Comparison of ENCODE assay signal across 8 mouse cellular contexts in the genomic region with DNA sequence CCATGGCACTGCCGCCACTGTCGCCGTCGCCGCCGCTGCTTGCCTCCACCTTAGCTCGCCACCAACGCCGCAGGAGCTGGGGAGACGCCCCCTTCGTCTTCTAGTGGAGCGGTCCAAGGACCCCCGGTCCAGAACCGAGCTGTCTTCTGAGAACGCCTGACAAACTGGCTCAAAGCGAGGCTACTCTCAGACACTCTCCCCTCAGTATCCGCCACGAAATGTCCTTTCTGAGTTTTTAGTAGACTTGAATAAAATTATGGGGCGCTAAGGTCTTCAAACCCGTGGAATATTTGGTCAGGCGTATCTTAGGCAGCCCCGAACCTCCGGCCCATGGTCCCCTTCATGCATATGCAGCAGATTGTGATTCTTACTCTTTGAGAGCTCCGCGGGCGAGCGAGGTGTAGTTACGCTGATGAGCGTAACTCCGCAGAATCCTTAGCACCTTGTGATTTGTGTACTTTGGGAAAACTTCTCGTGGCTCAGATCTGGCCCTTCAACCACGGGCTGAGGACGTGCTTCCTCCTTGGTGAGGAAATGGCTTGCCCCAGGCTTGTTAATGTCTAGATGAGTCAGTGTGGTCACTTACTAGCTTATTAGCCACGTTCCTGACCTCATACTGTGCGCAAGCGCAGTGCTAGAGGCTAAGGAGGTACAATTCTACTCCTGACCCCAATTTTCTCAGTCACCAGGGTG. TPM values are rescaled to one million over a fixed set of nuclear protein-coding genes. Genes with fewer than 3 reads are reported as not detected.
DNase-seq lines count a peak whose midpoint lies in the region; ATAC-seq and TF ChIP-seq lines count a peak whose summit lies in the region.

No protein-coding gene starts in this region.

- TF ChIP-seq POLR2A in brain, embryonic 14.5 days (IDR thresholded peaks at IDR 0.05; ENCODE audit: borderline replicate concordance, extremely low read depth, insufficient read depth, insufficient read length, poor library complexity, severe bottlenecking): peak; percentile 66; the same call in 1 of the 2 replicates

- WGBS in heart, embryonic 10.5 days: under 1% methylated on average over 36 of the region's 36 CpGs
- WGBS in kidney, embryonic 14.5 days: under 1% methylated on average over 36 of the region's 36 CpGs
- WGBS in limb, embryonic 15.5 days: under 1% methylated on average over 36 of the region's 36 CpGs
- WGBS in midbrain, postnatal 0 days: under 1% methylated on average over 35 of the region's 36 CpGs

- H3K79me2 ChIP-seq in C2C12 (ENCODE audit: control insufficient read depth, insufficient read depth): peaks cover 50% of the 10 kb centered on the region

- peak overlapping the region; percentile 99 for H3K27ac ChIP-seq in heart, embryonic 10.5 days
- H3K27ac ChIP-seq in kidney, embryonic 14.5 days (ENCODE audit: low read depth, low read length): peak overlapping the region; percentile 75
- peak overlapping the region; percentile 97 for H3K27ac ChIP-seq in limb, embryonic 15.5 days
- peak overlapping the region; percentile 95 for H3K27ac ChIP-seq in midbrain, postnatal 0 days (ENCODE audit: low read depth, low read length)

- H3K4me2 ChIP-seq in kidney, embryonic 14.5 days (replicated peaks; ENCODE audit: low read depth, low read length): peak overlapping the region; percentile 77
- H3K4me2 ChIP-seq in limb, embryonic 15.5 days: peak overlapping the region; percentile 64
- H3K4me2 ChIP-seq in midbrain, postnatal 0 days (ENCODE audit: low read depth, low read length, poor library complexity, severe bottlenecking): peak overlapping the region; percentile 65

- H3K36me3 ChIP-seq in C2C12 (ENCODE audit: control insufficient read depth, insufficient read depth): peaks cover 26% of the 10 kb centered on the region
- H3K36me3 ChIP-seq in heart, embryonic 10.5 days: peaks cover 29% of the 10 kb centered on the region
- H3K36me3 ChIP-seq in kidney, embryonic 14.5 days (ENCODE audit: control insufficient read depth, insufficient read depth, low read length): peaks cover 3% of the 10 kb centered on the region; the same call in 1 of the 2 replicates
- H3K36me3 ChIP-seq in limb, embryonic 15.5 days: peaks cover 25% of the 10 kb centered on the region
- peaks cover 6% of the 10 kb centered on the region for H3K36me3 ChIP-seq in midbrain, postnatal 0 days (ENCODE audit: insufficient read depth, low read length)

- no peak for TF ChIP-seq CTCF in C2C12 (IDR thresholded peaks at IDR 0.05; ENCODE audit: control insufficient read depth, insufficient read depth, insufficient read length)
- no peak for TF ChIP-seq CTCF in brain, embryonic 14.5 days (IDR thresholded peaks at IDR 0.05; ENCODE audit: borderline replicate concordance, extremely low read depth, insufficient read depth, insufficient read length)
- no peak for TF ChIP-seq CTCF in midbrain, postnatal 0 days (IDR thresholded peaks at IDR 0.05)

- H3K27me3 ChIP-seq in C2C12 (ENCODE audit: control insufficient read depth, insufficient read depth, insufficient read length): no peaks in the 10 kb centered on the region
- no peaks in the 10 kb centered on the region for H3K27me3 ChIP-seq in heart, embryonic 10.5 days (ENCODE audit: insufficient read depth, poor library complexity, severe bottlenecking)
- no peaks in the 10 kb centered on the region for H3K27me3 ChIP-seq in kidney, embryonic 14.5 days (ENCODE audit: control insufficient read depth, insufficient read depth, low read length)
- H3K27me3 ChIP-seq in limb, embryonic 15.5 days: no peaks in the 10 kb centered on the region
- H3K27me3 ChIP-seq in midbrain, postnatal 0 days (ENCODE audit: insufficient read depth, low read length): no peaks in the 10 kb centered on the region

- H3K9ac ChIP-seq in kidney, embryonic 14.5 days (ENCODE audit: low read depth, low read length): peak overlapping the region; percentile 91
- peak overlapping the region; percentile 94 for H3K9ac ChIP-seq in limb, embryonic 15.5 days
- H3K9ac ChIP-seq in midbrain, postnatal 0 days (replicated peaks; ENCODE audit: low read length, poor library complexity, severe bottlenecking): peak overlapping the region; percentile 99

- H3K4me1 ChIP-seq in heart, embryonic 10.5 days: peaks cover 33% of the 10 kb centered on the region
- peaks cover 10% of the 10 kb centered on the region; the same call in 1 of the 2 replicates for H3K4me1 ChIP-seq in kidney, embryonic 14.5 days (ENCODE audit: control insufficient read depth, insufficient read depth, low read length)
- peaks cover 26% of the 10 kb centered on the region for H3K4me1 ChIP-seq in limb, embryonic 15.5 days
- H3K4me1 ChIP-seq in midbrain, postnatal 0 days (ENCODE audit: insufficient read depth, low read length): peaks cover 12% of the 10 kb centered on the region; the same call in 1 of the 2 replicates

- H3K9me3 ChIP-seq in heart, embryonic 10.5 days: peaks cover 5% of the 10 kb centered on the region
- peaks cover 7% of the 10 kb centered on the region for H3K9me3 ChIP-seq in kidney, embryonic 14.5 days (ENCODE audit: control insufficient read depth, low read length)
- peaks cover 9% of the 10 kb centered on the region; the same call in 1 of the 2 replicates for H3K9me3 ChIP-seq in limb, embryonic 15.5 days
- no peaks in the 10 kb centered on the region for H3K9me3 ChIP-seq in midbrain, postnatal 0 days (ENCODE audit: low read length)

- ATAC-seq in erythroblast, adult 5-6 weeks (replicated peaks; ENCODE audit: low FRiP score, poor library complexity, severe bottlenecking): peak; percentile 59
- peak; percentile 84 for ATAC-seq in kidney, embryonic 14.5 days (ENCODE audit: low FRiP score, low TSS enrichment)
- ATAC-seq in limb, embryonic 15.5 days (ENCODE audit: insufficient number of reproducible peaks, low FRiP score, low TSS enrichment, low read depth): peak; percentile 74
- ATAC-seq in midbrain, postnatal 0 days (ENCODE audit: low FRiP score): peak; percentile 82

- peak; percentile 94 for DNase-seq in brain, embryonic 14.5 days (ENCODE audit: low read depth)
- peak; percentile 93 for DNase-seq in heart, embryonic 10.5 days (ENCODE audit: low spot score)
- DNase-seq in midbrain, postnatal 0 days (ENCODE audit: low spot score): peak; percentile 88
- DNase-seq in spleen, postnatal 10 days (ENCODE audit: low spot score in 2 of 2): peak; percentile 77 to 84

- H3ac ChIP-seq in C2C12 (ENCODE audit: control insufficient read depth, insufficient read length, low read depth): peak overlapping the region; percentile 93

- peaks cover 46% of the 10 kb centered on the region for H3K79me3 ChIP-seq in C2C12 (ENCODE audit: low read depth)

- peak overlapping the region; percentile 92 for H3K4me3 ChIP-seq in C2C12 (ENCODE audit: insufficient read depth, poor library complexity, severe bottlenecking)
- H3K4me3 ChIP-seq in heart, embryonic 10.5 days: peak overlapping the region; percentile 99
- peak overlapping the region; percentile 91 for H3K4me3 ChIP-seq in kidney, embryonic 14.5 days (ENCODE audit: low read length)
- peak overlapping the region; percentile 93 for H3K4me3 ChIP-seq in limb, embryonic 15.5 days
- H3K4me3 ChIP-seq in midbrain, postnatal 0 days (ENCODE audit: low read depth, low read length): peak overlapping the region; percentile 98

TF ChIP-seq in C2C12, 6 proteins besides CTCF, POLR2A, EP300 and RAD21:
- peak; percentile 100 for TF ChIP-seq MAX (IDR thresholded peaks at IDR 0.05)
- TF ChIP-seq MYOG (IDR thresholded peaks at IDR 0.05; ENCODE audit: control insufficient read depth, extremely low read depth, insufficient read length): no peak
- TF ChIP-seq CEBPB (IDR thresholded peaks at IDR 0.05; ENCODE audit: low read depth): no peak
- TF ChIP-seq MYOD1 (IDR thresholded peaks at IDR 0.05; ENCODE audit: control insufficient read depth, insufficient read length, low read depth): no peak

RNA-seq across cellular contexts. Expression of gene Blcap, which starts 4.7 kb away (rescaled TPM):
- 25.2 TPM for polyA plus RNA-seq in C2C12 (2012; fragmentation: generic; extraction: Trizol)
- polyA plus RNA-seq in brain, embryonic 14.5 days (2012; rRNA removed): 225 and 231 TPM in 2 replicates
- 6.9 and 11.5 TPM in 2 replicates for total RNA-seq in erythroblast, adult 5-6 weeks (2015; ENCODE audit: low replicate concordance)
- 3.0 and 3.5 TPM in 2 replicates for total RNA-seq in erythroblast, adult 5-6 weeks (2017; ENCODE audit: low replicate concordance)
- 38.3 and 38.6 TPM in 2 replicates for polyA plus RNA-seq in heart, embryonic 10.5 days (2016; fragmentation: Nextera tagmentation; extraction: Ambion mirVana)
- 48.7 and 49.5 TPM in 2 replicates for polyA plus RNA-seq in kidney, embryonic 14.5 days (2014; fragmentation: Nextera tagmentation; extraction: Ambion mirVana)
- polyA plus RNA-seq in limb, embryonic 15.5 days (2015; fragmentation: Nextera tagmentation; extraction: Ambion mirVana): 54.3 and 54.5 TPM in 2 replicates
- total RNA-seq in midbrain, postnatal 0 days (2014; rRNA removed): 307 and 309 TPM in 2 replicates
- polyA plus RNA-seq in midbrain, postnatal 0 days (2015; fragmentation: Nextera tagmentation; extraction: Ambion mirVana): 394 and 397 TPM in 2 replicates

RNA-seq across cellular contexts. Expression of gene Nnat, which starts 6.5 kb away (rescaled TPM):
- 1.3 TPM for polyA plus RNA-seq in C2C12 (2012; fragmentation: generic; extraction: Trizol)
- polyA plus RNA-seq in brain, embryonic 14.5 days (2012; rRNA removed): 8,068 and 9,838 TPM in 2 replicates
- not detected in 2 replicates for total RNA-seq in erythroblast, adult 5-6 weeks (2015; ENCODE audit: low replicate concordance)
- total RNA-seq in erythroblast, adult 5-6 weeks (2017; ENCODE audit: low replicate concordance): not detected in 2 replicates
- 253 and 592 TPM in 2 replicates for polyA plus RNA-seq in heart, embryonic 10.5 days (2016; fragmentation: Nextera tagmentation; extraction: Ambion mirVana)
- 248 and 307 TPM in 2 replicates for polyA plus RNA-seq in kidney, embryonic 14.5 days (2014; fragmentation: Nextera tagmentation; extraction: Ambion mirVana)
- 233 and 285 TPM in 2 replicates for polyA plus RNA-seq in limb, embryonic 15.5 days (2015; fragmentation: Nextera tagmentation; extraction: Ambion mirVana)
- total RNA-seq in midbrain, postnatal 0 days (2014; rRNA removed): 7,900 and 8,478 TPM in 2 replicates
- polyA plus RNA-seq in midbrain, postnatal 0 days (2015; fragmentation: Nextera tagmentation; extraction: Ambion mirVana): 8,374 and 8,478 TPM in 2 replicates

Comparison
In these comparisons a context has a peak if more than half of its experiments do, and no peak if none do; other contexts are left out.
1. Peak in every context shown above with its lines: DNase-seq, ATAC-seq, H3K4me3 ChIP-seq and H3K27ac ChIP-seq.
2. RNA of gene Nnat, which starts 6.5 kb away (polyA plus RNA-seq): 8,374 to 8,478 TPM in midbrain, postnatal 0 days, 8,068 to 9,838 TPM in brain, embryonic 14.5 days, 253 to 592 TPM in heart, embryonic 10.5 days, 233 to 285 TPM in limb, embryonic 15.5 days and 248 to 307 TPM in kidney, embryonic 14.5 days; 1.3 TPM in C2C12 (single experiment); every median in the first group is over 100 times any median in the second.